Mouse (Mus musculus): ENCODE measurements at regions not wholly inside any gene's neighbourhood (a gene's known extent, or its start where the extent isn't known, plus 50 kb on each side); places are given as distances from the start of the nearest gene placed in this dataset.

DNA sequence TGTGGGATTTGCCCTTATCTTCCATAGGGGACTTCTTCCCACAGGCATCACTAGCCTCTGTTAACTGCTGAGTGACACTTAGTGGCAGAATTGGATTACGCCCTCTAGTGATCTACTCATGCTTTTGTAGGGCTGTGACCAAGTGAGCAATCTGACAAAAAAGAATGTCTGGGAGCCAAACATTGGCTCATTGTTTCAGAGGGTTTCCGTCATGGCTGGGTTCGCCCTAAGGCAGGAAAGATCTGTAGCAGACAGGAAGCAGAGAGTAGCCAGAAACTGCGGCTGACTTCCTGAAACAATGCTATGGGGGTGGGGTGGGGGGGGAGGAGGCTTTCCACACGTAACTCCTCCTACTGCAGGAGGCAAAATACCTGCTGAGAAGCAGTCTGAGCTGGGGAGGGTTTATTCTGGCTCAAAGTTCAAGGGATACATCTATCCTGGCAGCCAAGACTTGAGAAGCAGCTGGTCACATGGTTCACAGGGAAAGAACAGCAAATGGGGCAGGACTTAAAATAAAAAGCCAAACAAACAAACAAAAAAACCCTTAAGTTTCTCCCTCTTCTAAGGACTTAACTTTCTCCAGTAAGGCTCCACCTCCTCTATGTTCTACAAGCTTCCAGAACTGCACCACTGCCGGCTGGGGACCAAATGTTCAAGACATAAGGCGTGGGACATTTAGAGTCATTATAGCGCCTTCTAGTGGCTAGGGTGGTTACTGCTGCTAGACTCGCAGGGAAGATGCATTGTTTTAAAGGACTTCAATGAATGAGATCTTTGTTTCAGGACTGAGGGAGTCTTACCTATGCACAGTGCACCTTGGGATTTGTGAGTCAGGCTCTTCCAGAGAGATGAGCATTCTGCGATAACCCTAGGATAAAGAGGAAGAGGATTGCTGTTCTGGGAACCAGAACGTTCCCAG, 281.8 kb upstream of the Eef2kmt start:
- DNase-seq: peak in 1 of 2 experiments; percentile 39

DNA sequence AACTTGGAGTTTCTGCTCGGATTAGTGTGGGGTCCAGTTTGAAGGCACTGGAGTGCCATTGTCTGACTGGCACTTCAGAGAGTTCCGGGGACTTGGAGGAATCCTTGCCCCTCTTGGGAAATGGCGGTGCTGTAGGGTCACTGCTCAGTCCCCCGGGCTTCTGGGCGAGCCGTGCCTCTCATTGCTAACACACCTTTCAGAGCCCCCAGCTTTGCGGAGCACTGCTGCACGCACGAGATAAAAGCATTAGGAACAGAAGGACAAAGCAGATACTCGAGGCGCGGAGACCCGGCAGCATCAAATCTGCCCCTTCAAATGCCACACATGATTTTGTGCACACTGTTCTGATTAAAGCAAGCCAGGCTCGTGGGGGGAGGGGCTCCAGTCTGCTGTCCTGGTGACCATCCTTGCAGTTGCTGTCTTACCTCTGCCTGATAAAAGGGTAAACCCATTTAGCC, 280.8 kb upstream of the Eef2kmt start:
- DNase-seq: no peak

DNA sequence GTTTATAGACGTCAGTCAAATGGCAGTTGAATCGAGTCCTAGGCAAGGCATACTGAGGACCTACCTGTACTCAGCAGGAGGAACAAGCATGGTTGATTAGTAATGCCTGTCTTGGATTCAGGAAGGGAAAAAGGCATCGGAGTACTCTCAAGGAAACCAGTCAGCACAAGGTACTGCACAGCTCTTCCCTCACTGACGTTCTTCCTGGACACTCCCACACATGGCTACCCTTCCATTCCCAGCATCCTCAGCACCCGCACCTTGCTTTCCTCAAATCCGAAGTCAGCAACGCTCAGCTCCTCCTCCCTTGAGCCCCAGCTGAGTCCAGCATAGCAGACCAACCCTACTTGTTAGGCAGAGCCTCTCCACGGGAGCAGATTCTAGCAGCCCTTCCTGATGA, 279.6 kb upstream of the Eef2kmt start:
- no peak for DNase-seq

DNA sequence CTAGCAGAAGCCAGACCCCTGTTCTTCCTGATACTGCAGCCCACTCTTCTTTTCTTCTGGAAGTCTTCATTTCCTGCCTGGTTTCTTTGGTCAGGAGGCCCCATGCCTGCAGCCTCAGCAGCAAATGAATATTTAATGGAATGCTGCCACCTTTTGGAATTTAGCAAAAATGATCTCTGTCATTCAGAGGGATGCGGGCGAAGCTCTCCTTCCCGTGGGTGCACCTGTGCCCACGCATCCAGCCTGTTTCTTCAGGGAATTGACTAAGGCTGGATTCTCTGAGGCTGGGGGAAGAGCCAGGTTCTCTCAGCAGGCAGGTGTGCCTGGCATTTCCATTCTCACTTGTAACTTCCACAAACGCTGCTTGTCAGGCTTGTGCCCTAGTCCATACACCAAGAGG, 279.1 kb upstream of the Eef2kmt start:
- DNase-seq: peak; percentile 16 to 21

DNA sequence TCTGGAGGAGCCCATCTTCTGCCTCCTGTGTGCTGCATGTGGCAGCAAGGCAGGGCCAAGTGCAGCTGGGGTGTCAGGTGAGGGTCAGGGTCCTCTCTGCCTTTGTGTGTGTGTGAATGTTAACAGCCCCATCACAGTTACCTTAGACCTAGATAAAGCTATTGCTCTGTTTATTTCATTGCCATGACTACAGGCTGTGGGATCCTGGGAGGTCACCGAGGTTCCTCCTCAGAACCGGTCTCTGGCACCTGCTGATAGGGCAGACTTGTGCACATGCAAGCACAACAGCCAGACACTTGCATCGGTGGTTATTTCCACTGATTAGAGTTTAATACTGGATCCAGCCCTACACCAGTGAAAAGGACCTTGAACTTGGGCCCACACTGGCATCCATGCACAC, 278.6 kb upstream of the Eef2kmt start:
- DNase-seq: no peak

DNA sequence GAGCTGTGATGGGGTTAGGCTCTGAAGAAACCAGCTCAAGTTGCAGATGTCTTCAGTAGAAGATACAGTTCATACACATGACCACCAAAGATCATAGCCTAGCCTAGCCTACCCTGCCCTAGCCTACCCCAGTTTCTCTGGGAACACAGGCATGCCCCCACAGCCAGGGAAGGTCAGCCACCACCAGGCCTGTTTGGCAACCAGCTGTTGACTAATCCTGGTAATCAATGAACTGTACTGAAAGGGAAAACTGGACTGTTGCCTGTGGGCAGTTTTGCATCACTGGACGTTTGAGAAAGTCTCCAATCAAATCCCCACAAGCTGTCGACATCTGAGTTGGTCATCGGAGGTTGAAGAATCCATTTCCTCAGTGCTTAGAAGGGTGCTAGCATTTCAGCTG, 276.5 kb upstream of the Eef2kmt start:
- no peak for DNase-seq

DNA sequence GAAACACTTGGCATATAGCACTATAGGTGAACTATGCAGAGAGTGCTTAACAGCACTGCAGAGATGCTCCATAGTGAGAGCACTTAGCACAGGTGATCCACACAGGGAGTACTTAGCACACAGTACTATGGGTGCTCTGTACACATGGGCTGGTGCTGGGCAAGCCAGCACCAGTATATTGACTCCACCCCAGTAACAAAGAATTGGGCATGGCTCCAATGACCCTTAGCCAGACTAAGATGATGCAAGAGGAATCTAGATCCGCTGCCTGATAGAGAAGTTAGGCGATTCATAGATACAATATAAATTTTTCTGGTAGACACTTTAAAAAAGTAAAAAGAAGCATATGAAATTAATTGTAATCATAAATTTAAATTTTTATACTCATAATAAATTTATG, 274.0 kb upstream of the Eef2kmt start:
- DNase-seq: no peak

DNA sequence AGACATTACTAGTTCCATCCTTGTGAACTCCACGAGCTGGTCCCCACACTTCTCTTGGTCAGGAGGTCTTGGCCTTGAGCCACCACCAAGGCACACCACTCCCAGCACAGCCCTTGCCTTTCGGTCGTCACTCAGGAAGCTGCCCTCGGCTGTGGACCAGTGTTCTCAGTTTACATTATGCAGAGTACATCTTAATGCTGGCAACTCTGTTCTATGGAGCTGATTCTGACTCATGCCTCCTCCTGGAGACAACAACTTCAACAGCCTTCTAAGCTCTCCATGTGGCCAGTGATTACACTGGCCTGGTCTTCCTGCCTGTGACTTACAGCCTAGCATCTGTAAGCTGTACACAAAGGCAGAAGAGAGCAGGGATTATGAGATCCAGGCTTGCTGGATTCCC, 272.2 kb upstream of the Eef2kmt start:
- no peak for DNase-seq

DNA sequence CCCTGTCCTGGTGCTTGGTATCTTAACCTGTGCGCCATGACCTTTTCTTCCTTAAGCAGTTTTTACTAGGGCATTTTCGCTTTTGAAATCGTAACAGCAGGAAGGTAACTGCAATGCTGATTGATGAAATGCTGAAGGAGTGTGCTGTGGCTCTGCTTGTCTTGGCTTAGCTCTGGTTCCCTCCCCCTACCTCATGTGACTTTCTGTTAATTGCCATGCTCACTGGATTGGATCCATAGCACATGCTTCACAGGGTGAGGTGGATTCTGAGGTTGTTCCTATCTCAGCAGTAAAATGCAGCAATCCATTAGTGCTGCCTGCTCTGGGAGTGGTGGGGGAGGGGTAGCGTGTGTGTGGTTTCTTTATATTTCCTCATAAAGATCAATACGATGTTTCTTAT, 268.6 kb upstream of the Eef2kmt start:
- DNase-seq: no peak

DNA sequence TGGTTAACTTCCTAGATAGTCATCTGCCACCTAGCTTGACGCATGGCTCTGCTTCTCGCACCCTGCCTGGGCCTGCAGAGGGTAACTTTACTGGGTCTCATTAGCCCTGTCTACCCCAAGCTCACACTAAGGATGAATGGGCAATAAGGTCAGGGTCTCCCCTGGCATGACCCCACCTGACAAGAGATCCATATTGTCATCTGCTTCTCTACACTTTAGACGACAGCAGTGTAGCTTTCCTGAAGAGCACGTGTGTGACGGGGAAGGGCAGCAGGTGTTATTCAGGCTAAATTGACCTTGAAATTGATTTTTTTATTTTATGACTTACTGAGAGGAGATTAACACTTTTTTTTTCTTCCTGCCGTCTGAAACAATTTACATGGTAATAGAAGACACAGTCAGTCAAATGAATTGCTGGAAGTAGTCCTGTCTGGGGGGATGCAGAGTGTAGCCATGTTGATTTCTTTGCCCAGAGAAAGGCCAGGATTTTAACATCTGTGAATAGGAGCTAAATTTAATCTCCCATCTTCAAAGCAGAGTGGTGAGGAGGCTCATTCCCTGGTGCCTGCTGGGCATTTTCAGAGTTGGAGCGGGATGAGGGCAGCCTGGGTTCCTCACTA, 267.7 kb upstream of the Eef2kmt start:
- DNase-seq: no peak

DNA sequence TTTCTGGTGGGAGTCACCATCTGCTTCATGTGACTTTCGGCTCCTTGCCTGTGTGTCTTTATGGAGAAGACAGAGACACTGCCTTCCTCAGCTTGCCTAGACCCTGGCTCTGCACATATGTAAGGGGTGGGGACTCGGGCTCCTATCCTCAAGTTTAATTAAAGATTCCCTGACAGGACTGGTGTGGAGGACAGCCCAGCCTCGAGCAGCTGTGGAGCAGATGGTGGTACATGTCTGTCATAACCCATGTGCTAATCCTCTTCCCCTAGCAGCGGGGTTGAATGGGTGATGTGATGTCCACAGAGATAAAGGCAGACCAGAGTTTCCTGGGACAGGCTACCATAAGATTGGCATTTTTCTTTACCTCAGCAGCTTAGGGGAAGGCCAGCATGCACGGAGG, 262.0 kb upstream of the Eef2kmt start:
- DNase-seq: no peak

DNA sequence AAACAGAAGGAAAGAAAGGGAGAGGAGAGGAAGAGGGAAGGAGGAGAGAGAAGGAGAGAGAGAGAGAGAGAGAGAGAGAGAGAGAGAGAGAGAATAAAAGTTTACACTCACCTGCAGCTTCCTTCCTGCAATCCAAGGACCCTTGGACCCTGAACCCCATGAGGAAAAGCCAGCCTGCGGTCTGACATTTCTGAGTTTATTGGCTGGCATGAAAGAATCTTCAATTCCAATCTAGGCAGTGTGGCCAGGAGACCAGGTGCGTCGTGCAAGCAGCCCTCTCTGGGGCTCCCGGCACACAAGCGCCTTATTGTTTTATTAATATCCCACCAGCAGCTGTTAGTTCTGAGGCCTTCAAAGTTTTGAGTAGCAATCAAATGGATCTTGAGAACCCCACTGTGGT, 260.1 kb upstream of the Eef2kmt start:
- DNase-seq: no peak

DNA sequence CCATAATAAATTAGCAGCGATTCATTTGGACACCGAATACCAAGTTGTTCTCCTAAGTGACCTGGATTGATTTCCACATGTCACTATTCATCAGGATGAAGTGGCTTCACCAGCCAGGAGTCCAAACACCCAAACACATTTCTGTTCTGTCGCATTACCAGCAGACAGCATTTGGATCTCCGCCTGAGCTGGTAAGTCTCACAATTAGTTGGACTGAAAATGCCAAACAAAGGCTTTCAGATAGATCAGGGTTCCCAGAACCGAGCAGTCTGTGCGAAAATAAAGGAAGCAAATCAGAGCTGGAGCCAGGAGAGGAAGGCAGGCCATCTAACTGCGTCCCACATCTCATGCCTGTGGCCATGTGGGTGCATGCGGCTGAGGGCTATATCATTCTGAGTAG, 251.5 kb upstream of the Eef2kmt start:
- DNase-seq: no peak

DNA sequence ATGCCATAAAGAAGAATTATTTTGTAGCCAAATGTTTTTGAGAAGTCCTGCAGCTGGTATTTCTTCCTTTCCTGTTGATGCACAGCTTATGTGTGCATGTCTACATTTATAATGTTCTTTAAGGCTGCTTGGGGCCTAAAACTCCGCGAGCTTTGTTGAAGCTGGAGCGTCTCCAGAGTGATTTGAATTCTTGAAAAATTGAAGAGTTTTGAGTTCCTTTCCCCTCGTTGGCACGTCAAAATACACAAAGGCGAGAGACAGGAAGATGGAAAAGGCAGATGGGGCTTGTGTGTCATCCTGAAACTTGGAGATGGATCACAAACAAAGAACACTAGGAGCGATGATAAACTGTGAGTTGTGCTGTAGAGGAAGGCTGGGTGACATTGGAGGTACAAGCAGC, 246.2 kb upstream of the Eef2kmt start:
- no peak for DNase-seq

DNA sequence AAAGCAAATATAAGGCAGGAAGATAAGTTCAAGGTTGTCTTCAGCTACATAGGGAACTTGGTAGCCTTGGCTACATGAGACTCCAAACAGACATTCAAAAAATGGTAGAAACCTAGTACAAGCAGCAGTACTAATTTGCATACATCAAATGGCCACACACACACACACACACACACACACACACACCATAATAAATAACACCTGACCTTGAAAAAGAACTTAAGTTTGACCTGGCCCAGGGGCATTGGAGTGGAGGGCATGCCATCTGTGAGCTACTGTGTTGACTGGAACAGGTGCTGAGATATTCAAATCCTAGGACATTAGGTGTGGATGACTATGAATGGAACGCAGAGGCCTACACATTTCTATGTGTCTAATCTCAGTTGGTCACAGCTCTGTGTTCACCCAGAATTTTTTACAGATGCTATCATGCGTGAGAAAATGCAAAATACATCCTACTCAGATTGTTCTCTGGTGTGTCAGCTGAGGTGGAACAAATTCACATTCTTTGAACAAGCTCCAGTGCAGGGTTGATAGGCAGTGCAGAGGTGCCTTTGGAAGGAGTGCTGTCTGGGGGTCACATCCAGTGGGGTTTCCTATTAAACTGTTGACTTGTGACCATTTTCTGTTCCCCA, 240.4 kb upstream of the Eef2kmt start:
- DNase-seq: no peak

DNA sequence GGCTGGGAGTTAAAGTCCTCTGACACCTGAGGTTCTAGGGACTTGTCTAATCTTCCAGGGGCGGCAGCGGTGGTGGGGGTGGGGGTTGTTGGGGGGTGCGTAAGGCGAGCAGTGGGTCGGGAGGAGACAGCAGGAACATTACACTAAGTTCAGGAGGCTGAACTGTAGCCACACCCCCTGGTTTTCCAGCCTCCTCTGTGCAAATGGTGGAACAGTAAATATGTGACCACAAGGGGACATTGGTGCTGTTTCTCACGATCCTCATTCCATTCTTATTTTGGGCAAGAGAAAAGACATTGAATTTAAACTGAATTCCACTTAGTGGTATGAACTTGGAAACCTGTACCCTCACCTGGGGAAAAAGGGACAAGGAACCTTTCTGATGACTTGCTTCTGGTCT, 237.6 kb upstream of the Eef2kmt start:
- no peak for DNase-seq

DNA sequence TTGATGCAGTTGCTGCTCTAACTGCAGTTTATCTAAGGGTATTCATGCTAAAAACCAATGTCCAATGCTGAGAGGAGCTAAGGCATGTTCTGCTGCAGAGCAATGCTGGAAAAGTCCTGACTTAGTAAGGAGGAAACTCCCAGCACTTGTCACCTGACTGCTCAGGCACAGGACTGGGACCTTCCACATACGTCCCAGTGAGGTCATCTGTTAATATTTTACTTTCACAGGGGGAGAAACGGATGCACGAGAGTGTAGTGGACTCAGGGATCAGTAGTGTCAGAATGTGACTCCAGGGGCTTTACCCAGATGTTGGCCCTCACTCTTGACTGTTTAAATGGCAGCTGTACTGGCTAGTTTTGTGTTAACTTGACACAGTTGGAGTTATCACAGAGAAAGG, 231.5 kb upstream of the Eef2kmt start:
- DNase-seq: no peak

DNA sequence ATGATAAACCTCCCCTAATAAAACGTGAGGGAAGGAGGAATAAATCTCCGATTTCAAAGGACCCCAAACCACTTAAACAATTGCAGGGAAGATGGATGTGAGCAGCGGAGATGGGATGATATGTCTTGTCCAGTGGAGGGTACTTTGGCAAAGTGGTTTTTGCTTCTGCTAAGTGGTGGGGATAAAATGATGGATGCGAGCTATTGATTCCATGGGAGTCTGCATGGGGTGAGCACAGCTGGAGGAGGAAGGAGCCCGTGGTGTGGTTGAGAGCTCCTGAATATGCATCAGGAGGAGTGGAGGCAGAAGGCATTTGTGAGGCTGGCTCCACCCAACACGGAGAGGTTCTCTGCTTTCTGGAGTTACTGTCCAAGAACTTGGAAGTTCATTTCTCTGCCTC, 227.6 kb upstream of the Eef2kmt start:
- DNase-seq: no peak

DNA sequence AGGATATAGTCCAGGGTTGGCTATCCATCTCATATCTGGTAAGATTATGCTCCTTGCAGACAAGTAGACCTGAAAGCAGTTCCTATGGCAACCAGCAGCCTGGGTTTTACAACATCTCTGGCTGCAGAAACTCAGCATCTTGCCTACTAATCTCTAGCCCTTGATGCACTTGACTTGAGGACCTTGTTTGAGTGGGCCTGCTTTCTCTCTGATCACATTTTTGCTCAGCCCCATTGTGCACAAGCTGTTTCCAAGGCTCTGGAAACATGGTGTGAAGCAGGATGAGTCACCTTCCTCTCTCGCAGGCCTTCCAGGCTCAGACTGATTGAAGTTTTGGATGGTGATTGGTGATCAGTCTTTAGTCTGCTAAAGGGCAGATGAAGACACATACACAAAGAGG, 224.4 kb upstream of the Eef2kmt start:
- no peak for DNase-seq

DNA sequence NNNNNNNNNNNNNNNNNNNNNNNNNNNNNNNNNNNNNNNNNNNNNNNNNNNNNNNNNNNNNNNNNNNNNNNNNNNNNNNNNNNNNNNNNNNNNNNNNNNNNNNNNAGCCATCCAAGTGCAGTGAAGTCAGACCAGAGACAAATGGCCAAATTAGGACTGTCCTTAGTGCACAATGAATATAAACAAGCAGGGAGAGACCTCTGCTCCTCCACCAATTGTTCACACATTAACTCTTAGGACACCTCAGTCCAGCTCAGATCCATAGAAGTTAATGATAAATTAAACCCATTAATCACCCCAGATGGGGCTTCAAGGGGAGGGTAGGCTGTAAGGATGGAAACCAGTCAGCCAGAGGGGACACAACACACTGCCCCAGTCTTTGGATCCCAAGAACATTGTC, 223.2 kb upstream of the Eef2kmt start:
- no peak for DNase-seq

DNA sequence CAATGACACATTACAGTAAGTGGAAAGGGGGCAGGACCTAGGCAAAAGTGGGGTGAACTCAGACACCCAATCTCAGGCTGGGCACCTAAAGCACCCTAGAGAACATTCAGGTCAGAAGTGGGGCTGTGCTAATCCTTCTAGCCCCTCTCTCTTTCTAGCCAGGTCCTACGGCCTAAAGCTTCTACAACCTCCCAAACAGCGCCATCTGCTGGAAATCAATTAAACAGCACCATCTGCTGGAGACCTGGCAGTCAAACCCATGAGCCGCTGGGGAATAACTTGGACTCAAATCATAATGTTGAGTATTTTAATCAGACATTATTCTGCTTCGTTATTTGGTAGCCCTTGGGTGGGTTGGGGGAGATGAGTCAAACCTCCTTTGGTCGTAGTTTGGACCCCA, 215.5 kb upstream of the Eef2kmt start:
- peak; percentile 30 to 63 for DNase-seq

DNA sequence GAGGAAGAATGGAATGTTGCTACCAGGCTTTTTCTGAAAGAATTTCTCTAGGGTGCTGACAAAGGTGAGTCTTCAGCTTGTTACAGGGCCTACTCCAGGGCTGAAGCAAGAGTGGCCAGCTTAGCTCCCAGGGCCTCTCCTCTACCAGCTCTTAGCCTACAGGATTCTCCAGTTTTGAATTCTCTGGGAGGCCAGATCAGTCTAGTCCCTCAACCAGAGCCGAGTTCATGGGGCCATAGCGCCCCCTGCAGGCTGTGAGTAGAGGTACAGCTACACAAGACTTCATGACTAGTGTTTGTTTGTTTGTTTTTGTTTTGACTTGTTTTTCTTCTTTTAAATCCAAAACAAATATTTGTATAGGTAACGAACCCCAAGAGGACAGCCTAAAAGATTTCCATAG, 211.8 kb upstream of the Eef2kmt start:
- DNase-seq: peak; percentile 29 to 64

DNA sequence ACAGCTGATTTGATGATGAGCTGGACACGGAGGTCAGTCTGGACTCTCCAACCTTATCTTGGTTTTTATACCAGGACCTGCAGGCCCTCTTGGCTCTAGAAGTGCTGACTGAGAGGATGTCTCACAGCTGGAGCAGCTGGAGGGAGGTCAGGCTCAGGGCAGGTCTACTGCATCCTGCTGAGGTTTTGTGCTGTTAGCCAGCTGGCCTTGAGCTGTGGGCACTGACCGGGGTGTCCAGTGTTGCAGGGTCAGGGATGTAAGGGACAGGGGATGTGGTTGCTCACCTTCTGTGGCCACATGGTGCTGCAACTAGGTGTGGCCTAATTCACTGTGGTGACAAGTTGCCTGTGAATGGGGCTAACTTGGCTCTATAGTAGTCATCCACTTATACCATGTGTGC, 211.0 kb upstream of the Eef2kmt start:
- no peak for DNase-seq

DNA sequence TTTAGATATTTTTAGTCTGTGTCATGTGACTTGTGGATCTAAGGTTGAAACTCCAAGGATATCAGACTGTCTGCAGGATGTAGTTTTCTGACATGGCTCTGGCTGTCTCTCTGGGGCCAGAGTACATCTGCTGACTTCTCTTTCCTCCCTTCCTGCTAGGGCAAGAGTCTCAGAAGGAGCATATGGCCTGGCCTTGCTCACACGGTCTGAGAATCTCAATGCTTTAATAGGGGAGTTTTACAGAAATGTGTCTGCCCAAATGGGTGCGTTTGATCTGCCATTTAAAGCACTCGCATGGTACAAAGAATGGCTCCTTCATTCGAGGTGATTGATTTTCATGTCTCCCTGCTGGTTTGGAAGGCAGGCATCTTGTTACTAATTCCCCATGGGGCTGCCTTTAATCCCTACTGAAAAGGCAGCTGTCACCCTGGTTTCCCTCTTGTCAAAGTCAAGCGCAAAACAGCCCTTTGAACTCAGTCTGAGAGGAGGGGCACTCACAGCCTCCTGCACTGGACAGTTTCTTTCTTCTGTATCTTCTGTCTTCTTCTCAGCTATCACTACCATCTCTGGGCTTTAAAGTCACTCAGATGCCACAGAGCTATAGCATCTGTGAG, 199.7 kb upstream of the Eef2kmt start:
- no peak for DNase-seq
